Mouse (Mus musculus) forebrain, embryonic 10.5 days (tissue): ENCODE results near the gene Mllt10. TPM values are rescaled to one million over a fixed set of nuclear protein-coding genes. Genes with fewer than 3 reads are reported as not detected.

Experiments
- DNase-seq: peaks from one replicate; pipeline ENCODE4 v3.0.0-alpha.2; 2017; ENCODE audit warnings: low spot score; ENCODE audit errors: extremely low spot score
- H3K27ac ChIP-seq: fragments of 300-500 bp; sonication (generic); 2 replicates; pipeline ENCODE4 v1.5.1; 2016; ENCODE audit warnings: mild to moderate bottlenecking
- H3K27me3 ChIP-seq: fragments of 300-500 bp; sonication (generic); 2 replicates; pipeline ENCODE4 v1.6.1; 2016; ENCODE audit warnings: mild to moderate bottlenecking; ENCODE audit not compliant: poor library complexity, severe bottlenecking
- H3K36me3 ChIP-seq: fragments of 300-500 bp; sonication (generic); replicated peaks from 2 replicates; pipeline ENCODE4 v1.6.1; 2016; ENCODE audit warnings: mild to moderate bottlenecking, moderate library complexity
- H3K4me1 ChIP-seq: fragments of 300-500 bp; sonication (generic); 2 replicates; pipeline ENCODE4 v1.6.1; 2016
- H3K4me3 ChIP-seq: fragments of 300-500 bp; sonication (generic); 2 replicates; pipeline ENCODE4 v1.5.1; 2016; ENCODE audit warnings: mild to moderate bottlenecking, moderate library complexity
- H3K9me3 ChIP-seq: fragments of 300-500 bp; sonication (generic); 2 replicates; pipeline ENCODE4 v1.6.1; 2016; ENCODE audit warnings: mild to moderate bottlenecking, moderate library complexity
- WGBS: fragments of 180-500 bp; shearing (Covaris S2); methylation state at CpG from one replicate; pipeline ENCODE4 v1.1.7; 2016; 5-methylcytosine and 5-hydroxymethylcytosine counted together
- polyA plus RNA-seq: library from polyadenylated mRNA; unstranded; fragments of >200 nt; fragmentation: Nextera tagmentation; extraction: Ambion mirVana; gene quantifications from 2 replicates; pipeline ENCODE4 v1.2.1, GENCODE M21; 2016

Gene Mllt10
- polyA plus RNA-seq, 1 experiment from 2014 or later = 65.0 TPM

DNA sequence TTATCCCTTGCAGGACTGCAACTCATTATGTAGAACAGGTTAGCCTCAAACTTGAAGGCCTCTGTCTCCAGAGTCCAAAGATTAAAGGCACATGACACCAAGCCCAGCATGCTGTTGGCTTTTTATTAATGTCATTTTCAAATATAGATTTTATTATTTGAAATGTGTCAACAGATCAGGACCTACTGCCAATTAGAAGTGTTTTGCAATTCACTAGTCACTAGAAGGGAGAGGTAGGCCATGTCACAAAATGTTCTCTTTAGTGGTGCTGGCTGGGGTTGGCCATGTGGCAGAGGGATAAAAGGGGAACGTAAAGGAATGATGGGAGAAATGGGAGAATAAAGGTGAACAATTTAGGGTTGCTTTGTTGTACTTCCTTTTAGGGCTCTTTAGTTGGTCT lies 38.8 kb downstream of the Mllt10 start:
- Histone ChIP-seq H3K9me3 (no peaks in the 10 kb centered on the region), H3K36me3 (peaks cover 90% of the 10 kb centered on the region), H3K27me3 (no peaks in the 10 kb centered on the region), H3K4me3 (no peak overlapping the region), H3K4me1 (no peaks in the 10 kb centered on the region), H3K27ac (no peak overlapping the region)
- DNase-seq = no peak
- WGBS = 91% methylated on average over 1 of the region's 1 CpGs

DNA sequence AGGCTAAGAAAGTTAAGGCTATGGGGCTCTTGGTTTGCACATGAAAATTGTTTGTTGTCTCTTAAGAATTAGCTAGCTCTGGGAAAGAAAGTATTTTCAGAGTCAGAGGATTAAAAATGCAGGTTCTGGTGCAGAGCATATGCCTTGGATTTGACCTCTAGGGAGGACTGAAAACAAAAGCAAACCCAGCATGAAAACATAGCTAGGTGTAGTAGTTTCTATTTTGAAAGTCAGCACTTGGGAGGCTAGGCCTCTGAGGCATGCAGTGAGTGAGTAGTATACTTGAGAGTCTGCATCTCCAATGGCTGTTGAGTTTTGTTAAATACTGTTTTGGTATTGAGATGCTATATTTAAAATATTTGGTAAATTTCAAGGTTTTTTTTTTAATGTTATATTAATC lies 39.3 kb downstream of the Mllt10 start:
- Histone ChIP-seq H3K36me3 (peaks cover 90% of the 10 kb centered on the region), H3K27me3 (no peaks in the 10 kb centered on the region), H3K27ac (no peak overlapping the region), H3K4me1 (no peaks in the 10 kb centered on the region), H3K9me3 (no peaks in the 10 kb centered on the region), H3K4me3 (no peak overlapping the region)
- no peak for DNase-seq

DNA sequence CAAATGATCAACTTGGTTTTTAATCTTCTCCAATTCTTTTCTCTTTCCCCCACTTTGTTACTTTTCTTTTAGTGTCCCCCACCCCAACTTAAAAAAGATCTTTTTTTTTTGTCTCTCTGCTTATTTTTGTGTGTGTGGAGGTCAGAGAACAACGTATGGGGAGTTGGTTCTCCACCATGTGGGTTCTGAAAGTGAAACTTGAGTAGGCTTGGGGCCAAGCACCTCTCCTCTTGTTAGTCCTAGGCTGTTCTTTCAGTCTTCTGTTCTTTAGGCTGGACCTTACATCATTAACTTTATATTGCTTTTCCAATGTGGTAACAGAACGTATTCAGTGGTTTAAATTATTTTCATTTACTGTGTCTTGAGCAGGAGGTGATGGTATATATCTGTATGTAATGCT lies 40.8 kb downstream of the Mllt10 start:
- 78% methylated on average over 2 of the region's 2 CpGs for WGBS
- H3K9me3 ChIP-seq = peaks cover 11% of the 10 kb centered on the region; the same call in 1 of the 2 replicates
- H3K36me3 ChIP-seq = peaks cover 90% of the 10 kb centered on the region
- H3K4me1 ChIP-seq = no peaks in the 10 kb centered on the region
- no peak overlapping the region for H3K4me3 ChIP-seq
- DNase-seq = no peak
- H3K27me3 ChIP-seq = no peaks in the 10 kb centered on the region
- no peak overlapping the region for H3K27ac ChIP-seq

DNA sequence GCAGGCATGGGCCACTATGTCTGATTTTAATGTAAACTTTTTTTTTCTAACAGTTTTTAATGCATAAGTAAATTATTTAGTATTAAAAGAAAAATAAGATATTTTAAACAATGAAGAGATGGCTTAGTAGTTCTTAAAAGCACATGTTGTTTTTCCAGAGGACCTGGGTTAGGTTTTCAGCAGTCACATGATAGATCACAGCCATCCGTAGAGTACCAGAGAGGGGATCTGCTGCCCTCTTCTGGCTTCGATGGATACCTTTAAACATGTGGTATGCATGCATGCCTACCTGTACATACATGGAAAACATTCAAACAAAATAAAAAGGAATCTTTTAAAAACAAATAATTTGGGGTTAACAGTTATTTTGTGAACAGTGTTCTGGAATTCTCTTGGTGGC lies 45.9 kb downstream of the Mllt10 start:
- H3K9me3 ChIP-seq = peaks cover 11% of the 10 kb centered on the region; the same call in 1 of the 2 replicates
- H3K36me3 ChIP-seq = peaks cover 82% of the 10 kb centered on the region
- no peaks in the 10 kb centered on the region for H3K27me3 ChIP-seq
- 89% methylated on average over 2 of the region's 2 CpGs for WGBS
- no peak for DNase-seq
- H3K27ac ChIP-seq = no peak overlapping the region
- no peaks in the 10 kb centered on the region for H3K4me1 ChIP-seq
- H3K4me3 ChIP-seq = no peak overlapping the region

DNA sequence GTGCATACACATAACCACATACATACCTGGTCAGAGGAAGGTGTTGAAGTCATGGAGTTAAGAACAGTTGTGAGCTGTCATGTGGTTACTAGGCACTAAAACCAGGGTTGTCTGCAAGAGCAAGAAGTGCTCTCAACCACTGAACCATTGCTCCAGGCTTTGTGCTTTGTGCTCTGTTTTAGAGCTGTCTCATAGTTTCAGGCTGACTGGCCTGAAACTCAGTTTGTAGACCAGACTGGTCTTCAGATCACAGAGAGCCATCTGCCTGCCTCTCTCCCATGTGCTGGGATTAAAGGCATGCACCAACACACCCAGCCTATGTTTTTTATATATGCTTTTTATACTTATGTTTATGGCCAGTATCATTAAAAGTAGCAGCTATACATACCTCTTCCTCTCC lies 52.5 kb downstream of the Mllt10 start:
- Histone ChIP-seq H3K9me3 (no peaks in the 10 kb centered on the region), H3K4me1 (no peaks in the 10 kb centered on the region), H3K27ac (no peak overlapping the region), H3K36me3 (peaks cover 82% of the 10 kb centered on the region), H3K4me3 (no peak overlapping the region), H3K27me3 (no peaks in the 10 kb centered on the region)
- DNase-seq = no peak

DNA sequence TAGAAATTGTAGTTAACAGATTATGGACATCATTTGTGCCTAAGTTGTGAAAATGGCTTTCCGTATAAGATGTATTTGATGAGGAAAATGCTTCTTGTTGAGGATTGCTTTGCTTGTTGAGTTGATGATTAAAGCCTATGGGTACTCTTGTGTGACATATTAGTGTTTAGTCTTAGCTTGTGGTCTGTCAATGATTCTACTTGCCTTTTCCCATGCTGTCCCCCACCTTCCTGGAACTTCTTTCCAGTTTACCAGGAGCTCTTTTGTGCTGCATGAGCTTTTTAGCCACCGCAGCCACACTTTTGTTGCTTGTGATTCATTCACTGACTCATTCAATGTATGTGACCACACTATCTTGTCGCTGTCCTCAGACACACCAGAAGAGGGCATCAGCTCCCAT lies 53.2 kb downstream of the Mllt10 start:
- Histone ChIP-seq H3K9me3 (no peaks in the 10 kb centered on the region), H3K27ac (no peak overlapping the region), H3K4me1 (no peaks in the 10 kb centered on the region), H3K36me3 (peaks cover 84% of the 10 kb centered on the region), H3K4me3 (no peak overlapping the region), H3K27me3 (no peaks in the 10 kb centered on the region)
- DNase-seq = no peak
- 98% methylated on average over 3 of the region's 3 CpGs for WGBS

DNA sequence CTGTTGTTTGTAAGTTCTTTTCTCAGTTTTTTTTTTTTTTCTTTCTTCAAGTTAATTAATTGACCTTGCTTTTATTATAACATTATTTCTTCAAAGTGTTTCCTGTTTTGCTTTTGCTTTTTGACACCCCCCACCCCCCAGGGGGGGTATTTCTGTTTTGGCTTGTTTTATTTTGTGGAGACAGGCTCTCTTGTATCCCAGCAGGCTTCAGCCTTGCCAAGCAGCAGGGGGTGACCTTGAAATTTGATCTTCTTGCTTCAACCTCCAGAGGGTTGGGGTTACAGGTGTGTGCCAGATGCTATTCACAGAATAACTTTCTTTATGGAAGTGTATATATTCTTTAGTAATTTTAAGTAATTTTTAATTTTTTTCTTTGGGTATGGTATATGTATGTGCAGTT lies 56.4 kb downstream of the Mllt10 start:
- Histone ChIP-seq H3K27ac (no peak overlapping the region), H3K4me3 (no peak overlapping the region), H3K27me3 (no peaks in the 10 kb centered on the region), H3K36me3 (peaks cover 89% of the 10 kb centered on the region), H3K9me3 (no peaks in the 10 kb centered on the region), H3K4me1 (no peaks in the 10 kb centered on the region)
- no peak for DNase-seq

DNA sequence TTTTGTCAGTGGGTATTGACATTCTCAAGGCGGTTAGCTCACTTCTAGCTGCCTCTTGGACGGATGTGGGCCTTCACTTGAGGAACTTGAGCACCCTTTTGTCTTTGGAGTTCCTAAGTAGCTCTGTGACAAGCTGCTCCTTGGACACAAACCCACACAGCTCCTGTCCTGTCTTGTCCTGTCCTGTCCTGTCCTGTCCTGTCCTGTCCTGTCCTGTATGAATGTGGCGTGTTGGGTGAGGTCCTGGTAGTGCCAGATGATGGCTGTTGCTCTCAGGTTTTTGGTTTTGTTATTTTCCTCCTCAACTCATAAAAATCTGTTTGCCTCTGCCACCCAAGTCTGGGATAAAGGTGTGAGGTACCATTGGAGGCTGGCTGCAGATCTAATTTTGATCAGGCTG lies 61.4 kb downstream of the Mllt10 start:
- DNase-seq = no peak
- Histone ChIP-seq H3K4me1 (0 out of 2 replicates have a peak, but pooled peaks cover 5% of the 10 kb centered on the region), H3K27me3 (no peaks in the 10 kb centered on the region), H3K9me3 (no peaks in the 10 kb centered on the region), H3K27ac (no peak overlapping the region), H3K4me3 (no peak overlapping the region), H3K36me3 (peaks cover 65% of the 10 kb centered on the region)
- WGBS = 83% methylated on average over 3 of the region's 3 CpGs

DNA sequence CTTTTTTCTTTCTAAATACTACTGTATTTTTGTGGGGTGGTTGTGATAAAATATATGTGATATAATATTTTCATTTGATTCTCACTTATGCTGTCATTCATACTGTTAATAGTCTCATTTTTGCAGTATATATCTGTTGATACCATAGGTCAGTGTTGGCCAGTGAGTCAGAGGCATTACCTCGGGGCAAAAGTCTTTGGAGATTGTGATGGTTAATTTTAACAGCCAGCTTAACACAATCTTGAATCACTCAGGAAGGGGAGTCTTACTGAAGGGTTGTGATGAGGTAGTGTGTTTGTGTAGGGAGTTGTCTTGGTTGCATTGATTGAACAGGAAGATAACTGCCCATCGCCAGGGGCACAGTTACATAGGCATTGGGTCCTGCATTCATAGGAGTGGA lies 83.1 kb downstream of the Mllt10 start:
- Histone ChIP-seq H3K4me1 (no peaks in the 10 kb centered on the region), H3K27ac (no peak overlapping the region), H3K36me3 (peaks cover 79% of the 10 kb centered on the region), H3K27me3 (no peaks in the 10 kb centered on the region), H3K4me3 (no peak overlapping the region), H3K9me3 (no peaks in the 10 kb centered on the region; the same call in 1 of the 2 replicates)
- 91% methylated on average over 2 of the region's 2 CpGs for WGBS
- DNase-seq = no peak

DNA sequence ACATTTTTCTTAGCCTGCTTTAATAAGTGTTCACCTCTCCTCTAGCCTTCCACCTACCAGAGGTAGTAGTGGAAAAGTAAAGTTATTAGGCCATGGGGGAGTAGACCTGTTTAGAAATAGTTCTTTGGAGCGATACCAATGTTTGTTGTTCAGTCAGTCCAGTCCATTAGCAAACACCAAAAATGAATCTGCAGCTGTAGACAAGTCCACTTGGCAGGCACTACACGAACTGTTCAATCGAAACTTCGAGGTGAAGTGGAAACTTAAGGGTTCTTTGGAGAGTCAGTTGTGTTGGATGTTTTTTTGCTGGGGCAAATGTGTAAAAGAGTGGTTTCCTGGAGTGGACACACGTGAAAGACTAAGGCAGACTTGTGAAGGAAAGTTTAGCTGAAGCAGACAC lies 84.6 kb downstream of the Mllt10 start:
- Histone ChIP-seq H3K27ac (no peak overlapping the region), H3K9me3 (no peaks in the 10 kb centered on the region; the same call in 1 of the 2 replicates), H3K36me3 (peaks cover 74% of the 10 kb centered on the region), H3K4me1 (no peaks in the 10 kb centered on the region), H3K4me3 (no peak overlapping the region), H3K27me3 (no peaks in the 10 kb centered on the region)
- 95% methylated on average over 5 of the region's 5 CpGs for WGBS
- DNase-seq = no peak

DNA sequence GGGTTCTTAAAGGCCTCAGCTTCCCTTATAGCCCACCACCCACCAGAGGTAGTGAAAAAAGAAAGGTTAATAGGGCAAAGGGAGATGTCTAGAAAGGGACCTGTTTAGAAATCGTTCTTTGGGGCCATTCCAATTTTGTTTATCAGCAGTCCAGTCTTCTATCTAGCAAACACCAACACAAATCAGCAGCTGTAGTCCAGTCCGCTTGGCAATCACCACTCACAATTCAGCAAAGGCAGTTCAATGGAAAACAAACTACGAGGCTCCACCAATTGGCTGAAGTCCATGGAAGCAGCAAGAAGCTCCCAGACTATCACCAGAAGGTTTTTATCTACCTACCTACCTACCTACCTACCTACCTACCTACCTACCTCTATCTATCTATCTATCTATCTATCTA lies 101.1 kb downstream of the Mllt10 start:
- DNase-seq = no peak
- peaks cover 73% of the 10 kb centered on the region for H3K36me3 ChIP-seq
- no peak overlapping the region for H3K4me3 ChIP-seq
- H3K4me1 ChIP-seq = no peaks in the 10 kb centered on the region
- H3K9me3 ChIP-seq = peaks cover 6% of the 10 kb centered on the region; the same call in 1 of the 2 replicates
- WGBS = 96% methylated on average over 3 of the region's 3 CpGs
- H3K27ac ChIP-seq = no peak overlapping the region
- H3K27me3 ChIP-seq = no peaks in the 10 kb centered on the region

DNA sequence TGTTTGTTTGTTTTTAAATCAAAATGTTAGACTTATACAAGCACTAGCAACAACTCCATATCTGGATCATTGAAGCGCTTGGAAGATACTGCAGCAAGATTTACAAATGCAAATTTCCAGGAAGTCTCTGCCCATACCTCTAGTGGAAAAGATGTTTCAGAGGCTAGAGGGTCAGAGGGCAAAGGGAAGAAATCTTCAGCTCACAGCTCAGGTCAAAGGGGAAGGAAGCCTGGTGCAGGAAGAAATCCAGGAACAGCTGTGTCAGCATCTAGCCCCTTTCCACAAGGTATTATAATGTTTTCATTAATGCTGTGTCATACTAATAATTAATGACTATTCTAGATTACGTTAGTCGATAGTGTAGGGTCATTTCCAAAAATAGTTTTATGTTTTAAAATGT lies 104.4 kb downstream of the Mllt10 start:
- H3K27me3 ChIP-seq = no peaks in the 10 kb centered on the region
- no peak for DNase-seq
- no peaks in the 10 kb centered on the region for H3K9me3 ChIP-seq
- WGBS = 87% methylated on average over 3 of the region's 3 CpGs
- H3K4me3 ChIP-seq = no peak overlapping the region
- no peaks in the 10 kb centered on the region for H3K4me1 ChIP-seq
- H3K36me3 ChIP-seq = peaks cover 65% of the 10 kb centered on the region
- no peak overlapping the region for H3K27ac ChIP-seq

DNA sequence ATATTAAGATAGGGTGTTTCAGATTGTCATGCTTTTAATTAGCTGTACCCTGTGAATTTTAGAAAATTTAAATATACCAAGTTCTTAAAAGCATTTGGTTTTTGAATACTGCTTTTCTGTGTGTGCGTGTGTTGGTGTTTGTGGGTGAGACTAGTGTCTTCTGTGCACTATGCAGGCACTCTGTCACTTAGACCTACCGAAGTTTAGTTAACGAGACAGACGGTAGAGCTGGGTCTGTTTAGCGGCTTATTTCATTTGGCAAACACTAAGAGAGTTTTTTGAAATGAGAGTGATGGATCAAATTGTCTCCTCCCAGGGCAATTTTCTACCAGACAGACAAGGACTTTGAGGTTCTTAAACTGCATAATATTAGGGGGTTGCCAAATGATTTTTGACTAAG lies 106.0 kb downstream of the Mllt10 start:
- H3K4me1 ChIP-seq = no peaks in the 10 kb centered on the region
- H3K4me3 ChIP-seq = no peak overlapping the region
- peaks cover 54% of the 10 kb centered on the region for H3K36me3 ChIP-seq
- no peaks in the 10 kb centered on the region for H3K9me3 ChIP-seq
- DNase-seq = no peak
- no peaks in the 10 kb centered on the region for H3K27me3 ChIP-seq
- 88% methylated on average over 5 of the region's 5 CpGs for WGBS
- no peak overlapping the region for H3K27ac ChIP-seq

DNA sequence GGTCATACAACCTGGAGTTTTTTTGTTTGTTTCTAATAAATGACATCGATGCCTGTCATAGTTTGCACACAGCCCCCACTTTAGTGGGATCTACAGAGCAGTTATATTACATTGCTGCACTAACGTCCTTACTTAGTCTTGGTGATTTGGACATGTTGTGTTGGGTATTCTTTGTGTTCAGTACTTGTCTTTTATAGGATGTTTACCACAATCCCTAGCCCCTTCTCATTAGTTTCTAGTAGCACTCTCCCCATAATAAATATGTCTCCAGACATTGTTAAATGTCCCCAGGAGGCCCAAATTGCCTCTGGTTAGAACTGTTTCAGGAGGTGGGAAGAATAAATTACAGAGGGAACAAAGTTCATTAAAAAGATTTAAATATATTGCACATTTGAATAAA lies 110.5 kb downstream of the Mllt10 start:
- Histone ChIP-seq H3K27me3 (no peaks in the 10 kb centered on the region), H3K9me3 (no peaks in the 10 kb centered on the region), H3K36me3 (peaks cover 43% of the 10 kb centered on the region), H3K4me3 (no peak overlapping the region), H3K27ac (no peak overlapping the region), H3K4me1 (no peaks in the 10 kb centered on the region)
- 78% methylated on average over 2 of the region's 2 CpGs for WGBS
- no peak for DNase-seq
